Mouse (Mus musculus): Measurements from ENCODE around the gene Dbil5.
"Not testable (repeated sequence)": the region's sequence is repeated elsewhere in the genome, so short reads cannot be mapped to it uniquely, and the experiment has no call there.

Dbil5 gene

DNA sequence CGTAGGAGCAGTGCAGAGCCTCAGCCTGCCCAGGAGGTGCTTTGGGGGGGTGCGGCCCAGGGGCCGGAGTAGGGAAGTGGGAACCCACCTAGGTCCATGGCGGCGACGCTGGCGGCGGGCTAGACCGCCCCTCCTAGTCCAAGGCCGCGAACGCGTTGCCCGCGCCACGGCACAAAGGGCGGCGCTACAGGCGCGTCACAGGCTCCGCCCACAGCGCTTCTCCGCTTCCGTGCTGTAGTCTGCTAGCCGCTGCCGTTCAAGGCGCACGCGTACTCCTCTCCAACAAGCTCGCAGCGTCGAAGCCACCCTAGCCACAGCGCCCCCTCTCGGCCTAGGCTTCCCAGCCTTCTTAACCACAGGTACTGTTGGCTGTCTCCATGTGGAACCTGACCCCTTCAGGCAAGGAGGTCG is at the start of gene Dbil5, which contains the start of gene Gemin4:
Gene Dbil5, plus strand, starts transcription at position 219 of the 411 bp plus-strand sequence.
Gene Gemin4, minus strand, starts transcription at position 275 of the 411 bp plus-strand sequence.
- peak; percentile 98 for DNase-seq (ENCODE audit: low spot score)

DNA sequence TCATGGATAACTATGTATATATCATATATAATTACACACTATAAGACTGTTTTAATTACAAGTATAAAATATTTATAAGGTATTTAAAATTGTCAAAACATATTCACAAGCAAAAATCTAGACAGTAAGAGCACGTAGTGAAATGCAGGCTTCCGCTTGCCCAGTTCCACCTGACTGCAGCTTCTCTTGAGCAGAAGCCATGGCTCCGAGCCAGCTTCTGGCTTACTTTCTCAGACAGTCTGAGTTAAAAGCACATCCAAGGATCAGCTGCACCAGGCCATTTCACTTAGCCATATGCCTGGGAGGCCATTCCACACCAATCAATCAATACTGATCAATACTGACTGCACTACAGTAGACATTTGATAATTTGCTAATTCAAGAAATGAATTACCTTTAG is 48.4 kb upstream of the Dbil5 start:
- no peak for DNase-seq (ENCODE audit: low spot score)

DNA sequence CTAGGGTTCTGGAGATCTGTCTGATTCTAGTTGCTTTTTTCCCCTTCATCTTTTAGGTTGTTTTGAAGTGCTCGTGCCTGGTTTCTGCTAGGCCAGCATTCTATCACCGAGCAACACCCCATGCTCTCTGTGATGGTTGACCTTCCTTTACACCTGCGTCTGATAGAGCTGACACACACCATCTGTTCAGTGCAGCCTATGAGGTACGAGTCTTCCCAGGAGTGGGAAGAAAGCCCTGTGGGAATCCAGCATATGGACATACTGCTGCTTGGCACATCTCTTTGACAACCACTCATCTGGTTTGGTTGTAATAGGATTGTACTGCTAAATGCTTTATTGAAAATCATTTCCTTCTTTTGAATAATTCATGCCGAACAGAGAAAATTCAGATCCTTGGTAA is 47.2 kb upstream of the Dbil5 start:
- no peak for DNase-seq (ENCODE audit: low spot score)

DNA sequence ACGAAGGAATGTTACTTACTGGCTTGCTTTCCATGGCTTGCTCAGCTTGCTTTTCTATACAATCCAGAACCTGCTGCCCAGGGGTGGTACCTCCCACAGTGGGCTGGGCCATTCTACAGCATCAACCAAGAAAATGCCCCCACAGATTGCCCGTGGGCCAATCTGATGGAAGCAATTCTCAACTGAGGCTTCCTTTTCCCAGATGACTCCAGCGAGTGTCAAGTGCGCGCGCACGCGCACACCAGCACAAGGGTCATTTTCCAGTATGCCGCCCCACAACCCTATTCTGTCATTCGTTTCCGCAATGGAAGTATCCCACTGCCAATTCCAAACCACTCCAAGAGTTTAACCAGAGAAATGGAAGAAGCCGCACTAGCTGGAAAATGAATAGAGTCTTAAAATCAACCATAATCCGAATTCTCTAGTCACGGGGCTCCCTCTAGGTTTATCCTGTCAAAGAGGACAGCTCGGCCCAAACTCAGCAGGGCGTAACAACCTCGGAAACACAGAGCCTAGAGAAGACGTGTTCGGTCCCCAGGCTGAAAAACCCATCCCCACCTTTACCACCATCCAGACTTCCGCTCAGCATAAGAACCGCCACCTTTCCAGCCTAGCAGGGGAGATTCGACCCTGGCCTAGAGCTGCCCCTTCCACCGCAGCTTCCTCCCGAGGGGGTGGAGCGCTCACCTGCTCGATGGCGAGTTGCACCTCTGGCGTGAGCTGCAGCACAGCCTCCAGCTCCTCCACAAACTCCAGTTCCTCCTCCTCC is 38.5 kb upstream of the Dbil5 start:
- peak; percentile 14 for DNase-seq (ENCODE audit: low spot score)

DNA sequence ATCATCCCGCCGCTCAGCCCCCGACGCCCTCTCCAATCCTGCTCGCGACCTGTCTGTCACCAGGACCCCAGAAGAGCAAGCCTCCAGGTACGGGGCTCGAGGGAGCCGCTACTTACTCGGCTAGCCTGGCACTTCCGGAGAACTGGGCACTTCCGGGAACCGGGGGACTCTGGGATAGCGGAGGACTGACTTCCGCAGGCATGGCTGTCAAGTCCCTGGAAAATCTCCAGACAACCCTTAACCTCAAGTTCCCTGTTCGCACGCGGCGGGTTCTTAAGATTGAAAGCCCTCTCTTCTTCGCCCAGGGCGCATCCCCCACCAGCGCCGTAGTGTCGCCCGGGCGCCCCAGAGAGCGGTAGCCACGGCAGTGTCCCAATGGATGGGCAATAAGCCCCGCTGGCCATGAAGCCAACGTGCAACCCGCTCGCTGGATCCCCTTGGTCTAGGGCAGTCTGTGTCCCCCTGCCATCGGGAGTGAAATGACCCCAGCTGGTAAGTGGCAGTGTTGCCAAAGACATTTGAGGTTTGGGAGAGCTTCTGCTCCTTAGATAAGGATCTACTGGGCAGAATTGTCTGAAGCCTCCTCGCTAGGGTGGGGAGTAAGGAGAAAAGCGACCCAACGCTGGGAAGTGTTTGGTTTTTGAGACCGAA is 37.8 kb upstream of the Dbil5 start, which contains the start of the genes Vps53 and Fam57a:
Gene Vps53, minus strand, starts transcription at position 153 of the 651 bp plus-strand sequence.
Gene Fam57a, plus strand, starts transcription at position 177 of the 651 bp plus-strand sequence.
- DNase-seq (ENCODE audit: low spot score) = peak; percentile 79

DNA sequence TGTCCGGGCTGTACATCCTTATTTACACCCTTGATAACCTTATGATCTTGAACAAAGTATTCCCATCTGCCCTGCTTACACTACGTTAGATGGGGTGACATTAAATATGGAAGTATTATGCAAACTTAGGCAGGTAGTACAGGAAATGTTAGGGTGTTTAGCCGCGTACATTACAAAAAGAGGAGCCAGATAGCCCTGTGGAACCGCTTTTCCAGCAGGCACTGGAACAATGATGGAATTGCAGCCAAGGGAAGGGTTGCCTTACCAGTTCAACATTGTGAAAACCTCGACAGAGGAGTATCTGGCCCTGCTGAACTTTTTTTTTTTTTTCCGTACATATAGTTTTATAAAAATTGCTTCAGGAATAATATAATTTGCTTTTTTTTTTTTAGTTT is 37.3 kb upstream of the Dbil5 start:
- DNase-seq (ENCODE audit: low spot score) = no peak

DNA sequence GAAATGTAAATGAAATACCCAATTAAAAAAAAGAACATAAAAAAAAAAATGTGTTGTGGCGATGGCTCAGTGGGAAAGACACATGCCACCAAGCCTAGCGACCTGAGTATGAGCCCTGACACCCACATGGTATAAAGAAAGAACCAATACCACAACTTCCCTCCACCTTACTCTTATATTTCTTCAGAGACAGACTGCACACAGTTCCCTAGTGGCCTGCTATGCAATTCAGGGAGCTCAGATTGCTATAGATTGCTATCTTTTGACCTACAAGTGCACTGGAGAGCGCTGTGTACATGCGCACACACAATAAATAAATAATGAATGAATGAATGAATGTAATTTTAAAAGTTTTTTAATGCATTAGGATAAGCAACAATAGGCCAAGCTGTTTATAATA is 33.7 kb upstream of the Dbil5 start:
- no peak for DNase-seq (ENCODE audit: low spot score)

DNA sequence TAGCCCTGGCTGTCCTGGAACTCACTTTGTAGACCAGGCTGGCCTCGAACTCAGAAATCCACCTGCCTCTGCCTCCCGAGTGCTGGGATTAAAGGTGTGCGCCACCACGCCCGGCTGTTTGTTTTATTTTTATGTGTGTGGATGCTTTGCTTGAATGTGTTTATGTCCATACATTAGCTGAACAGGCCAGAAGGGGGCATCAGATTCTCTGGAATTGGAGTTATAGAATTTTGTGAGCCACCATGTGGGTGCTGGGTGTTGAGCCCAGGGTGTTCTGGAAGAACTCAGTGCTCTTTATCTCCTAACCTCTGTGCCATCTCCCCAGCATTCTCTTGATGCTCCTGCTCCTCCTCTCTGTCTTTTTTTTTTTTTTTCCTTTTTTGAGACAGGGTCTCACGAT is 30.5 kb upstream of the Dbil5 start:
- no peak for DNase-seq (ENCODE audit: low spot score)

DNA sequence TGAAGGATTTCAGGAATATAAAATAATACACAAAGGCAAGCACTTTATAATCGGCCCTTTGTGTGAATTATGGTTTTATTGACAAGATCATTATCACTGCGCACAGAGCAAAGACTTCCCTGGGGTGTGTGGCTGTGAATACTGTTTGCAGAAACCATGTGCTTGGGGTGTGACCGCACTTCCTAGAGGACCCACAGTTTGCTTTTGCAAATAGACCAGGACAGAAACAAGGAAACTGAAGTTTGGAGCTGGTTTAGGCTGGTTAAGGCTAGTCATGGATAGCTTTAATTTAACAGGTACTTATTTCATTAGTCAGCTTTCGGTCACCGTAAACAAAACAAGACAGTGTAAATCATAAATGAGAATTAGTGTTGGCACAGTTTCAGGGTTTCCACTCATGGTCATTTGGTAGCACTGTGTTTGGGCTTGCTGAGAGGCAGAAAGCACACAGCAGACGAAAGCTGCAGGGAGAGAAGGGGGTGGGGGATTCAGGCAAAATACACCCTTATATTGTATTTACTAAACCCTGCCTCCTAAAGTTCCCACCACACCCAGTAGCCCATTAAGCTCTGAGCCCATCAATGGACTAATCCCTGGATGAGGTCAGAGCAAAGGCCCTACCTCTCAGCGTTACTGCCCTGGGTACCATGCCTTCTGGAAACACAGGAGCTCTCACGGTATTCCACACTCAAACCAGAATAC is 21.0 kb upstream of the Dbil5 start:
- DNase-seq (ENCODE audit: low spot score) = no peak

DNA sequence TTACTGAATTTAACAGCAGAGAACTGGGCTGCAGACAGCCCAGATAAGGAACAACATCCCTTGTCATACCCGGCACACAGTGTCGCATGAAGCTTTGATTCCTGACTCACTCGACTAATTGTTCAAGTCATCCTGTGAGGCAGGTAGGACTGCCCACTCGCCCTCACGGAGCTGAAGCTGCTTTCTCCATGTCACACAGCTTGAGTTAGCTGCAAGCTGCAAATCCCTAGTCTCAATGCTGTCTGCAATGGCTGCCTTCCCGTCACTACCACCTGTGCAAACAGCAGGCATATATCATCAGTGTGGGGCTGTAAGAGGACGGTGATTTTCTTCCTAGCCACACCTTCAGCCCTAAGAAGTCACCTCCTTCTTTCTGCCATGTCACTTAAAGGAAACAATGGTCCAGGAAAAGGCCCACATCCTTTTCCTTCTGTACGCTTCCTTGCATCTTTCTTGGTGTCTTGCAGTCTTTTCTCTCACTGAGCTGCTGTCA is 20.4 kb upstream of the Dbil5 start:
- no peak for DNase-seq (ENCODE audit: low spot score)

DNA sequence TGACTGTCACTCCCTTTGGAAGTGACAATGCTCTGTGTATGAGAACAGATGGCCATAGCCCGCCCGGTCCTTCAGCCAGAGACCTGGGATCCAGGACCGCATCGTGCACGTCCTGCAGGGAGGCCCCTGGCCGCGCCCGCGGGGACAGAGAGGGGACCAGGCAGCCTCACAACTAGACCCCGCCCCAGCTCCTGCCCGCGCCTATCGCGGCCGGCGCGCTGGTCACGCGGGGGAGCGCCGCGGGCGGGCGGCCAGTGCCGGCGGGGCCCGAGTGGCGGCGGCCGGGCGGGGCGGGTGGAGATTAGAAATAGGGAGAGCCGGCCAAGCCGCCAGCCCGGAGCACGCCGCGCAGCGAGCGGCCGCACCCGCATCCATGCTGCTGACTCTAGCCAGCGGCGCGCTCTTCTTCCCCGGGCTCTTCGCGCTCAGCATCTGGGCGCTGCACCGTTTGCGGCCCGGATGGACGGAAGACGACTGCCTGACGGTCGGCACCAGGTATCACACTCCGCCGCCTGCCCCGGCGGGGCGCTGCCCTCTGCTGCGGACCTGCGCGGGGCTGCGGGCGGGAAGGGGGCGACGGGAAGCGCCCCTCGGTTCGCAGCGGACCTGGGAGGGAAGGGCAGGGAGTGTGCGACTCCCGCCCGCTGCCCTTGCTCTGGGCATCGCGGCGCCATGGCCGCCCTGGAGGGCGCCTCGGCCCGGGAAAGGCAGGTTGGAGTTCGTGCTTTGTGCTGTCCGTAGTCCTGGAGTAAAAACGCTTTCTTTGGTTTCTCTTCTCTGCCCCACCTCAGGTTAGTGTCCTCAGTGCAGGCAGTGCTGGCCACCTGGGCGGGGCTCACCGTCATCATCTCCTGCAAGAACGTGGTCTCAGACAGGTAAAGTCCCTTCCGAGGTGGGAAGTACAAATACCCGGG is 15.4 kb upstream of the Dbil5 start:
- DNase-seq (ENCODE audit: low spot score) = peak; percentile 84

DNA sequence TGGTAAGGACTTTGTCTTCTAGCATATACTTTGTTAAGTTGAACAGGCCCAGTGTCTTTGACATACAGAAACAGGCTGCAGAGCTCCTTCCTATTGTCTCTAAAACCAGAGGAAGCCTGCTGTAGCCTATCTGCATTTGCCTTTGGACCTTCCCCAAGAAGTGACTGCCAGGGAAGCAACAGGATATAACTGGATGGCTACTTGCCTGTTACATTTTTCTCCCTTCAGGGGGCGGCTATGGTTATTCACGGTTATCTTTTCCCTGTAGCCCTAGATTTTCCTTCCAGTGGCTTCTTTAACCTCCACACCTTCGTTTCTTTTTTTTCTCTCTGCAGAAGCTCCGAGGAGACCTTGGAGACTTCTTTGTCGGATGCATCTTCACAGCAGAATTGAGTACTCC is 10.6 kb upstream of the Dbil5 start:
- DNase-seq (ENCODE audit: low spot score) = no peak

DNA sequence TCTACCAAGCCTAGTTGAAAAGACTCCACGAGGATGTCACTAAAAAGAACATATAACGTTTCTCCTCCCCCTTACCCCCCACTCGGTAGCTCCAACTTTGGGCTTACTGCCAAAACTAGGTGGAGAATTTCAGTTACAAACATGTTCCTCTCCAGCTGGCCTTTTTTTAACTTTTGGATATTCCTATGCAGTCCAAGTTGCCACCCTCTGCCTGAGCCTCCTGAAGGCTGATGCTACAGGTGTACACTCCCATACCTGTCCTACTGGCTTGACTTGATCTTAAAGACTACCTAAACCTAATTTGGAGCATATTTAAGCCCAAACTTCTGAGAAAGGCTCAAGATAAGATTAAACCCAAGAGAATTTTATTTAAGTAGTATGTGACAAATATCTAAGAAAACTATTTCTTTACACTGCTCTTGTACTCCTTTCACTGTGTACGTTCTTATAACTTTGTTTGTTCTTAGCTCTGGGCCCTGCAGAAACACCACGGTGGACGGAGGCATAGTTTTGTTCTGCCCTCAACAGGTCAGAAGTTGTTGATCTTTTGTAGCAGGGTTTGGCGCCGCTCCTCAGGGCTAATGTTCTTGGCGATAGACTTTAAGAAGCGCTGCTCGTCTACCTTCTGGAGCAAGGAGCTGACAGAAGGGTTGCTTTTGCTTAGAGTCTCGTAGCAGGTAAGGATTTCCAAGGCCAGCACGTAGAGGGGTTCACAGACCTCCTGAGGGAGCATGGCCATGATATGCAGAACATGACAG is 7.0 kb upstream of the Dbil5 start:
- DNase-seq (ENCODE audit: low spot score) = no peak

DNA sequence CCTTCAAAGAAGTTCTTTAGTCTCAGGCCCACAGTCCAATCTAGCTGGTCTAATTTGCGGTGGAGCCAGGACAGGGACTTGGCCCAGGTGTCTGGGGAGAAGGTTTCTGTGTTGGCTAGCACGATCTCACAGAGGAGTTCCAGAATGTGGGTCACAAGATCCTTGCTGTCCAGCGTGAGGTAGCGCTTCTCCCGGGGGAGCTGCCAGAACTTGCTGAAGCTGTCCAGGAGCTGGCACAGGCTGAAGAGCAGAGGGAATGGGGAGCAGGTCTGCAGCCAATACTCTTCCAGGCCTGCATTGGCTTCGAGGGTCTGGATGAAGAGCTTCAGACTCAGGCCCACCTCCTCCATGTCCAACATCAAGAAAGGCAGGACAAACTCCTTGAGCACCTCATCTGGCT is 5.8 kb upstream of the Dbil5 start:
- not testable (repeated sequence) for DNase-seq (ENCODE audit: low spot score)

DNA sequence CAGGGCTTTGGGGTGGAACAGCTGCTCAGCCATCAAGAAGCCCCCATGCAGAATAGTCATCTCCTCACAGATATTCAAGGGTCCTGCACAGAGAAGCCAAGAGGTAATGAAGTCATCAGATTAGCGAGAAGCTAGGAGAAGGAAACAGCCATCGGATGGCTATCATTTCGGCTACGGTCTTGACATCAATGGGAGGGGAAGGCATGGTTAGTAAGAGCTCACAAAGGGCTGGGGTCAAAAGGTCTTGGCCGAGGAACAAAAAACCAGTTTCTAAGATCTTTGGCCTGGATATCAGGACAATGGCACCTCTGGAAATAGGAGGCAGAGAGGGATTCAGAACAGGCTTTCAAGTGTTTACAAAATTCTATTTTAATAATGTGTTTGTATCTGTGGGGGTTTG is 3.6 kb upstream of the Dbil5 start:
- DNase-seq (ENCODE audit: low spot score) = no peak

DNA sequence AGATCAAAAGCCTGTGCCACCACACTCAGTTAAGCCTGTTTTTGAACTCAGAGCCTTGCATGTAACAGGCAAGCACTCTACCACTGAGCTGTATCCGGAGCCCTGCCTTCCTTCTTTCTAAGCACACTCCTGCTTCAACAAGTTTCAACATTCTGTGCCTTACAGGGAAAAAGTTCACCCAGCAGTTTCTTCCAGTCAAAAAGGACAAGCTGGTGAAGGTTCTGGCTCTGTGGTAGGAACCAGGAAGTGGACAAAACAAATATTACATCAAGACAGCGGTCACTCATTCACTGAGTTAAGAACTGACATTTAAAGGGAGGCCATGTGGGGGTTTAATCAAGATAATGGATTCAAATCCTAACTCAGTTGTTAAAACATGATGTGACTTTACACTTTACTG is 2.4 kb upstream of the Dbil5 start:
- DNase-seq (ENCODE audit: low spot score) = no peak

DNA sequence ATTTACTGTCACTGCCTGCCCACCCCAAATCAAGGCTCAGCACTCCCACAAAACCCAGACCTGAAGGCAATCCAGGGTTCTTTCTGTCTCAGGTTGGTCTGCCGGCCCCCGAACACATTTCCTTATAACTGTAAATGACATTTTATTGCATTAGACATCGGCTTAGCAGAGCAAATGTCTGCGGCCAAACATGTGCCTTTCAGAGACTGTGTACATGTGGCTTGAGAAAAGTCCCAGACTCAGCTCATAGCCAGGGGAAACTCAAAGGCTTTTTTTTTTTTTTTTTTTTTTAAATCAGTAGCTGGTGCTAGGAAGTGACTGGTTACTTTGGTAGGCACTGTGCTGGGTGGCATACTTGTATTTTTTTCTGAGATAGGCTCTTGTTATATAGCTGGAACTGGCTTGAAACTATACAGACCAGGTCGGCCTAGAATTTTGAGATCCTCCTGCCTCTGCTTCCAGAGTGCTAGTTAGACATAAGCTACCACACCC is 1.3 kb upstream of the Dbil5 start:
- no peak for DNase-seq (ENCODE audit: low spot score)

DNA sequence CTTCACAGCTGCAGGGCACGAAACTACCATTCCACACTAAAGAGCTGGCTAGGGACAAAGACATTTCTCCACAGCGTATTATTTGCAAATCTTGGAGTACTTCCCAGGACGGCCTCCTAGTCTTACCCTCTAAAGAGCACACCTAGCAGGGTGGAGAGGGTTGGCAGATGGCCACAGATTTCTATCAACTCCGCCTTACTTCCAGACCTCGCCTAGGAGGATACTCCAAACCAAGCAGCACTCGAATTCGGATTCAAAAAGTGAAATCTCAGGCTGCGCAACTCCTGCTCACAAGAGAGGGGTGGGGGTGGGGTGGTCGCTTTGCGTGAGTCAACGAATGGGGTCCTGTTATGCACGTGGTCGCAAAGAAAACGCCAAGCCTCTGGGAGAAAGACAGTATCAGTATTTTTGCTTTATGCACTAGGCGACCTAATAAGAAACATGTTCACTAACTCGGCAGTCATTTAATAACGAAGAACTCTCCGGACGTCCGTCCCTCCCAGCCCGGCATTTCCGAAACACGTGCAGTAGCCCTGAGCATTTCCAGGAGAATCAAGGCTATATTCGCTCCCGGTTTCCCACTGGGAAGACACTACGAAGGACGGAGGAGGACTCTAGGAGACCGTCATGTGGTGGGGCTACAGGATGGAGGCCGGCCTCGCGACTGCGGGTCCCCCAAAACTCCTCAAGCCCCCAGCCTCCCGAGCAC is 573 bp upstream of the Dbil5 start:
- peak; percentile 26 for DNase-seq (ENCODE audit: low spot score)

DNA sequence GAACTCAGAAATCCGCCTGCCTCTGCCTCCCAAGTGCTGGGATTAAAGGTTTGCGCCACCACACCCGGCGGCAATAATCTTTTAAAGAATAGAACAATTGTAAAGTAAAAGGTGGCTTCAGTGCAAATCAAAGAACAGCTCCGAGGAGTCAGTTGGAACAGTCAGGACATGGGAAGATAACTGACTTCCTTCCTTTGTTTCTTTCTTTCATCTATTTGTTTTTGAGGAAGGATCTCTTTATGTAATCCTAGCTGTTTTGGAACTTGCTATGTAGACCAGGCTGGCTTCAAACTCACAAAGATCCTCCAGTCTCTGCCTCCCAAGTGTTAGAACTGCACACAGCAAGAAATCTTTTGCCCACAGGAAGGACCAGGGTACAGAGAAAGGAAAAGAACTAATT is 7.2 kb downstream of the Dbil5 start:
- no peak for DNase-seq (ENCODE audit: low spot score)

DNA sequence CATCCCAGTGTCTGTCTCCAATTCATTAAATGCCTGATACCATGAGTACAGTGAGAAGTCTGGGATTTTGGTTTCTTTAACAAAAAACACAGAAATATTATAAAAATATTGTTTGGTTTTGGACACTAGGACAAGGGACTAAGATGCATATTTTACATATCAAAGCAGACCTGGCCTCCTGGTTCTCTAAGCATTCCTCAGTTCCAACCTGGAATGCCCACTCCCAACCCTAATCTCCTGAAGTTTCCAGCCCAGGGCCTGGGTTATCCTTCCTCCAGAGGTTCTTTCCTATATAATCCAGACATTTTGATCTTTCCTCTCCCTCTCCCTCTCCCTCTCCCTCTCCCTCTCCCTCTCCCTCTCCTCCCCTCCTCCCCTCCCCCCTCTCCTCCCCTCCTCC is 7.6 kb downstream of the Dbil5 start:
- no peak for DNase-seq (ENCODE audit: low spot score)
